Mouse (Mus musculus): ENCODE measurements at regions not wholly inside any gene's neighbourhood (a gene's known extent, or its start where the extent isn't known, plus 50 kb on each side); places are given as distances from the start of the nearest gene placed in this dataset.

DNA sequence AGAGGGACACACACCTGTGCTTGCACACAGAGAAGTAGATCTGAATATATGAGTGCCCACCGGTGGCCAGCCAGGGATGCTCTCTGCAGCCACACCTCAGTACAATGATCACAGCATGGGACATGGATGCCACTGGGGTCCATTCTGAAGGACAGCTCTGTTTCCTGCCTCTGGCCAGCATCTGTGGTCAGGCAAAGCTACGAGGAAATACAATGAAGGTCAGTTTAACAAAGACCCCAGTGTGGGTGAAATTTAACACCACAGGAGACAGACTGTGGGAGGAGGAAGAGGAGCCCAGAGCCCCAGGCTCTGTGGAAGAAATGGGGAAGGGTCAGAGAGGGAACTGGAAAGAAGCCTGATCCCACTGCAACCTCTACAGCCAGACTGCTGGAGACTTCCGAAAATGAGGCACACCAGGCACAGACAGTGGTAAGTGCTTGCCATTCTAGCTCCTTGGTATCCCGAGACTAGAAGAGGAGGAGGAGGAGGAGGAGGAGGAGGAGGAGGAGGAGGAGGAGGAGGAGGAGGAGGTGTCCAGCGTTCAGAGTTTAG lies 196.0 kb downstream of the Ly86 start:
- TF ChIP-seq POLR2A (IDR thresholded peaks at IDR 0.05; ENCODE audit: low read depth, low read length) (no peak), CTCF (IDR thresholded peaks at IDR 0.05; ENCODE audit: borderline replicate concordance, insufficient read depth, low read length) (no peak)

All from embryonic fibroblast, embryonic 13.5 days (primary cell).